Mouse (Mus musculus) midbrain, postnatal 0 days (tissue): Measurements from ENCODE around the gene Mrrf. TPM values are rescaled to one million over a fixed set of nuclear protein-coding genes. Genes with fewer than 3 reads are reported as not detected.

Source experiments
- ATAC-seq: fragments of 200-750 bp; cut with Nextera tagmentation; 2 replicates; pipeline ENCODE4 v1.8.0; 2017; ENCODE audit warnings: moderate number of reproducible peaks, mild to moderate bottlenecking, moderate TSS enrichment, moderate library complexity; ENCODE audit not compliant: low FRiP score
- DNase-seq: peaks from one replicate; pipeline ENCODE4 v3.0.0-alpha.2; 2015; ENCODE audit warnings: low spot score
- H3K27ac ChIP-seq: fragments of 300-500 bp; sonication (generic); 2 replicates; pipeline ENCODE4 v1.5.1; 2014; ENCODE audit warnings: low read depth, mild to moderate bottlenecking, low read length, mixed read lengths
- H3K27me3 ChIP-seq: fragments of 300-500 bp; sonication (generic); 2 replicates; pipeline ENCODE4 v1.6.1; 2014; ENCODE audit warnings: low read length, control low read depth, mixed read lengths; ENCODE audit not compliant: insufficient read depth
- H3K36me3 ChIP-seq: fragments of 300-500 bp; sonication (generic); 2 replicates; pipeline ENCODE4 v1.6.1; 2014; ENCODE audit warnings: low read length, control low read depth, mixed read lengths; ENCODE audit not compliant: insufficient read depth
- H3K4me1 ChIP-seq: fragments of 300-500 bp; sonication (generic); 2 replicates; pipeline ENCODE4 v1.6.1; 2014; ENCODE audit warnings: mild to moderate bottlenecking, control low read depth, antibody characterized with exemption, low read length, mixed read lengths; ENCODE audit not compliant: insufficient read depth
- H3K4me2 ChIP-seq: fragments of 300-500 bp; sonication (generic); 2 replicates; pipeline ENCODE4 v1.6.1; 2014; ENCODE audit warnings: low read depth, mild to moderate bottlenecking, low read length, mixed read lengths; ENCODE audit not compliant: poor library complexity, severe bottlenecking
- H3K4me3 ChIP-seq: fragments of 300-500 bp; sonication (generic); 2 replicates; pipeline ENCODE4 v1.5.1; 2014; ENCODE audit warnings: low read depth, mild to moderate bottlenecking, low read length, moderate library complexity
- H3K9ac ChIP-seq: fragments of 300-500 bp; sonication (generic); replicated peaks from 2 replicates; pipeline ENCODE4 v1.6.1; 2014; ENCODE audit warnings: mild to moderate bottlenecking, low read length, moderate library complexity, mixed read lengths; ENCODE audit not compliant: poor library complexity, severe bottlenecking
- H3K9me3 ChIP-seq: fragments of 300-500 bp; sonication (generic); 2 replicates; pipeline ENCODE4 v1.6.1; 2016; ENCODE audit warnings: low read length, control low read depth
- CTCF ChIP-seq: IDR thresholded peaks from 2 replicates; pipeline ENCODE4 v1.5.1; 2016; ENCODE audit warnings: antibody characterized with exemption, mild to moderate bottlenecking
- WGBS: fragments of 180-500 bp; shearing (Covaris S2); extraction: QIAGEN DNeasy Blood & Tissue Kit; methylation state at CpG from one replicate; pipeline ENCODE4 v1.1.7; 2014; 5-methylcytosine and 5-hydroxymethylcytosine counted together
- polyA plus RNA-seq: library from polyadenylated mRNA; unstranded; fragments of >200 nt; fragmentation: Nextera tagmentation; extraction: Ambion mirVana; gene quantifications from 2 replicates; pipeline ENCODE4 v1.2.1, GENCODE M21; 2015
- total RNA-seq: library from RNA; depleted of rRNA; stranded (reverse); fragments of >200 nt; gene quantifications from 2 replicates; pipeline ENCODE4 v1.2.3, GENCODE M21; 2014

Gene Mrrf
- total and polyA plus RNA-seq, 2 experiments from 2014 or later = 12.2 to 16.8 TPM

DNA sequence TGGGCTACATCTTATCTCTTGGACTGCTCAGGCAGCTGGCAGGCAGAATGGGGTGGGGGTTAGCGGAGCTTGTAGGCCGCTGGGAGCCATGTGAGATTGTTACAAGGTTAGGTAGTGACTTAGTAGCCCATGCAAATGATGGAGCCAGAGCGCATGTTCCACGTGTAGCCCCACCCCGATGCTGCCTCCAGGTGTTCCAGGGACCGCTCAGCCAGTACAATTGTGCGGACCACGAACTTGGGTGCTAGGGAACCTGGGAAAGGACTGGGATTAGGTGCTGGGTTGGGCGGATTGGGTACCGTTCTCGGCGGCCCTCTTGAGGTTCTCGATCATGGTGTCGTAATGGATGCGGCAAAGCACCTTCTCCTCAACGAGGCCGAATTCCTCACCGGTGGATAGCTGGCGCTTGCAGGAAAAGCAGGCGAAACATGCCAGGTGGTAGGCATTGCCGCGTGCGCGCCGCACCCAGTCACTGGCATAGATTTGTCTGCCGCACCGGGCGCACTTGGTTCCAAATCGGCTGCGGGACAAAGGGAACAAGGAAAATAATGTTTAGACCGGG is 42.2 kb upstream of the Mrrf start:
- no peak for ATAC-seq
- H3K27ac ChIP-seq = no peak overlapping the region
- H3K9me3 ChIP-seq = no peaks in the 10 kb centered on the region
- H3K4me2 ChIP-seq = 0 out of 2 replicates have a peak overlapping the region, but pooled peaks have one; percentile 5
- no peak overlapping the region for H3K4me3 ChIP-seq
- WGBS = 2% methylated on average over 31 of the region's 31 CpGs
- DNase-seq = no peak
- peaks cover 4% of the 10 kb centered on the region; the same call in 1 of the 2 replicates for H3K4me1 ChIP-seq
- H3K36me3 ChIP-seq = no peaks in the 10 kb centered on the region
- no peak for TF ChIP-seq CTCF
- peaks cover 85% of the 10 kb centered on the region for H3K27me3 ChIP-seq
- no peak overlapping the region for H3K9ac ChIP-seq

DNA sequence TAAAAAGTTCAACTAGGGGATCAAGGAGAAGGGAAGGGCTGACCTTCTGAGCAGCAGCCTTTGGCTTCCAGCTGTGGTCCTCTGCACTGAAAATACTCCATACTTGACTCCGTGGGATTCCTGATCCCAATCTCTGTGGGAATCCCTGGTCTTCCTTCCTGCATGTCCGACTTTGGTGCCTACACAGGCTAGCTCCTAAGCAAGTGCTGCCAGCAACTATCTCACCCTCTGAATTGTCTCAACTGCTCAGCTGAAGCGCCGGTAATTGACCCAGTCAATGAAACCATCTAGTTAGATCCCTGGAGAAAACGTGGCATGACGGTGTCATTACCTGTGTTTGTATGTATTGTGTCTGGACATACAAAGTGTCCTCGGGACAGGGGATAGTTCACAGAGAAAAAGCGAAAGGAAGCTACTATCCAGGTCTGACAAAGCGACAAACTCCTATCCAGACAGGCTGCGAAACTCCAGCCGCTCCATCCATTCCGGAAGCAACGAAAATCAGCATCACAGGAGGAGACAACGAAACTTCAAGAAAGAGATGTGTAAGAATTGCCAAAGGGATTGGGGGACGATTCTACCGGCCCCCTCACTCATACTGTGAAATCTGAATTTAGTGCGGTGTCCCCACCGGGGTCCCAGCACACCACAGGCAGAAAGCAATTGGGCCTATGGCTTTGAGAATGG is 38.9 kb upstream of the Mrrf start:
- ATAC-seq = no peak
- H3K9me3 ChIP-seq = no peaks in the 10 kb centered on the region
- no peak overlapping the region for H3K4me3 ChIP-seq
- no peak overlapping the region for H3K9ac ChIP-seq
- H3K27ac ChIP-seq = no peak overlapping the region
- 7% methylated on average over 18 of the region's 18 CpGs for WGBS
- DNase-seq = no peak
- no peaks in the 10 kb centered on the region for H3K36me3 ChIP-seq
- TF ChIP-seq CTCF = no peak
- H3K4me1 ChIP-seq = no peaks in the 10 kb centered on the region
- peaks cover 90% of the 10 kb centered on the region for H3K27me3 ChIP-seq
- no peak overlapping the region for H3K4me2 ChIP-seq

DNA sequence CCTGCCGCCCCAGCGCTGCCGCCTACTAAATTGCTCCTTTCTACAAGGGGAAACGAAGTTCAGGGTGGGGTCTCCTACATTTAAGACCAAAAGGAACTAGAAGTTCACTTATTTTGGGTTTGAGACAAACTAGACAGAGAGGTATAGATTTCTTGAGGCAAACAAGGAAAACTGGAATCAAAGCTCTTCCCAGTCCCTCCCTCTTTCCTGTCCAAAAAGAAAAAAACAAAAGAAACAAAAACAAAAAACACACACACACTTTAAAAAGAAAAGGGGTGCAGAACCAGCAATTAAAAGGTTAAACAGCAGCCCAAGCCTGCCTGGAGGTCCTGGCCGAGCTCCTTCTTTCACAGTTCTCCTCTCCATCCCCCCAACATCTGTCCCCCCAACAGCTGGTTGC is 38.2 kb upstream of the Mrrf start:
- Histone ChIP-seq H3K4me1 (no peaks in the 10 kb centered on the region), H3K27me3 (peaks cover 91% of the 10 kb centered on the region), H3K27ac (no peak overlapping the region), H3K36me3 (no peaks in the 10 kb centered on the region), H3K4me3 (no peak overlapping the region), H3K9ac (no peak overlapping the region), H3K4me2 (no peak overlapping the region), H3K9me3 (no peaks in the 10 kb centered on the region)
- no peak for DNase-seq
- WGBS = 7% methylated on average over 5 of the region's 5 CpGs
- ATAC-seq = no peak
- TF ChIP-seq CTCF = no peak

DNA sequence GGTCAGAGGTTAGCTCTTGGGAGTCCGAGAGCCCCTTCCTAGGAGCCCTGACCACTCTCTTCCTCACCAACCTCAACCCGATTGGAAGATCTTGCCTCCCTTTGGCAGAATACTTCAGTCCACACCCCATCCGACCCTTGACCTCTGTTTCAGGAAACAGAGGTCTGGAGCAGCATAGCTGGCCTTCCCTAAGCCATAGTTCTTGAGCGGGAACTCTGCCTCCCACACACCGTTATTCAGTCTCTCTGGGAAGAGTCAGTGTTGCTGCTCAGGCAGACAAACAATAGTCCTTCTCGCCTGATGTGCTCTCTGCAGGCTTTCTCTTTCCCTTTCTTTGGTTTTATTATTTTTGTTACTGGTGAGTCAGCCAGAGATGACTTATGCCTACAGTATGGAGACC is 36.5 kb upstream of the Mrrf start:
- no peak for DNase-seq
- H3K4me1 ChIP-seq = no peaks in the 10 kb centered on the region
- H3K27me3 ChIP-seq = peaks cover 91% of the 10 kb centered on the region
- H3K9me3 ChIP-seq = no peaks in the 10 kb centered on the region
- no peak overlapping the region for H3K27ac ChIP-seq
- TF ChIP-seq CTCF = no peak
- no peak overlapping the region for H3K4me3 ChIP-seq
- H3K9ac ChIP-seq = no peak overlapping the region
- 12% methylated on average over 6 of the region's 6 CpGs for WGBS
- ATAC-seq = no peak
- no peak overlapping the region for H3K4me2 ChIP-seq
- H3K36me3 ChIP-seq = no peaks in the 10 kb centered on the region

DNA sequence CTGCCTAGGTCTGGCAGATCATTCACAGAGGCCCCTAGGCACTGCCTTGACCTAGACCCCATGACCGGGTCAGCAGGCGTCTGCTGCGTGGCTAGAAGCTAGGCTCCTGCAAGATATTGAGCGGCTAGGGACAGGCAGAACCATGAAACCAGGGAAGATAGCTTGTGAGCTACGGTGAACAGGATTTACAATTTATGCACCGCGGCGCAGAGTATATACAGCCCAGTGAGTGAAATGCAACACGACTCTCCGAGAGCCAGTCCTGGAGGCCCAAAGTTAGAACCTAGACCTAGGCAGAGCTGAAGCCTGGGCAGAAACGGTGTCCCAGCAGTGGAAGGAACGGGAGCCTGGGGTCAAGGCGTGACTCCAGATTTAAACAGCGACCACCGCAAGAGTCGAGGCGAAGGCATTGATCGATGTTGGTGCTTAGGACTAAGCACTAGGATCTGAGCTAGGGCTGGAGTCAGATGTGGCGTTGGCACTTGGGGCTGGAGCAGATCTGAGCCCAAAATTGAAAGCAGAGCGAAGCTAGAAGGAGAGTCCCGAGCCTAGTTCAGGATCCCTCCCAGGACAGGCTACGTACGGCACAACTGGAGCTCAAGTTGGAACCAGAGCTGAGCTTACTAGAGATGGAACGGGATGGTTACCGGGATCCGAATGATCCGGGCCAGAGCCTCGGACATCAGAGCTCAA is 34.2 kb upstream of the Mrrf start:
- H3K36me3 ChIP-seq = no peaks in the 10 kb centered on the region
- ATAC-seq = no peak
- H3K4me2 ChIP-seq = no peak overlapping the region
- no peaks in the 10 kb centered on the region for H3K4me1 ChIP-seq
- H3K9ac ChIP-seq = no peak overlapping the region
- H3K27ac ChIP-seq = no peak overlapping the region
- WGBS = 7% methylated on average over 28 of the region's 28 CpGs
- H3K4me3 ChIP-seq = no peak overlapping the region
- H3K9me3 ChIP-seq = no peaks in the 10 kb centered on the region
- no peak for TF ChIP-seq CTCF
- H3K27me3 ChIP-seq = peaks cover 87% of the 10 kb centered on the region
- DNase-seq = no peak

DNA sequence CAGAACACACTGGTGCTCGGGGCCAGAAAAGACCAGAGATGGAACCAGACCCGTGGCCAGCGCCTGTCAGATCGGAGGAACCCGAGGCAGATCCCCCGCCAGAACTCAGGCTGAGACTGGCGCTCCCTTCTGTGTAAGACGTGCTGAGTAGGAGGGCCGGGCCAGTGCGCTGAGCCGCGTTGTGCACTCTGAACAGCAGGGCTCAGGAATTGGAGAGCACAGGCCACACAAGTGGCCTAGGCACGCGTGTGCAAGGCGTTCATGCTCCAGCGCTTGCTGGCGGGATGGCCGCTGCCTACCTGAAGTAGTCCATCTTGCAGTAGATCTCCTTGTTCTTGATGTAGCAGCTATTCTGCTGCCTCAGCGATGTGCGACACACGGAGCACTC is 33.6 kb upstream of the Mrrf start:
- ATAC-seq (peak; percentile 35; the same call in 1 of the 2 replicates), DNase-seq (no peak)
- Histone ChIP-seq H3K36me3 (no peaks in the 10 kb centered on the region), H3K27ac (no peak overlapping the region), H3K9me3 (no peaks in the 10 kb centered on the region), H3K4me2 (0 out of 2 replicates have a peak overlapping the region, but pooled peaks have one; percentile 6), H3K4me3 (peak overlapping the region; percentile 6; the same call in 1 of the 2 replicates), H3K9ac (no peak overlapping the region), H3K27me3 (peaks cover 86% of the 10 kb centered on the region), H3K4me1 (no peaks in the 10 kb centered on the region)
- no peak for TF ChIP-seq CTCF
- WGBS = 8% methylated on average over 21 of the region's 21 CpGs
